Mouse (Mus musculus): ENCODE measurements around the gene Cwc27. TPM values are rescaled to one million over a fixed set of nuclear protein-coding genes. Genes with fewer than 3 reads are reported as not detected.

Gene Cwc27
- polyA plus RNA-seq, 1 experiment from 2014 or later, result 26.5 TPM

DNA sequence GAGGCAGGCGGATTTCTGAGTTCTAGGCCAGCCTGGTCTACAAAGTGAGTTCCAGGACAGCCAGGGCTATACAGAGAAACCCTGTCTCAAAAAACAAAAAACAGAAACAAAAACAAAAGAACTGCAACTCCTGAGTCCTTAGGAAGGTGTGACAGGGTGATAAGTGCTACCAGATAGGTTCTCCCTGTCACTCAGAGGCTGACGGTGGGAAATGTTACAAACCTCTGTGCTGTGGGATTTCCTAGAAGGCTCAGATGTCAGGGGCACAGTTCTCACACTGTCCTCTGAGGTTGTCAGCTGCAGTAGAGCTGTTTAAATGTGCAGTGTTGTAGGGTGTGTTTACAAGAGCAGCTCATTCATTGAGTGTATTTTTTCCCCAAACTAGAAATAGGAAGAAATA, 8.5 kb upstream of the Cwc27 start:
- Histone ChIP-seq H3K36me3 (ENCODE audit: control insufficient read depth, insufficient read depth, low read length) (peaks cover 19% of the 10 kb centered on the region), H3K4me2 (ENCODE audit: low read length) (no peak overlapping the region)

DNA sequence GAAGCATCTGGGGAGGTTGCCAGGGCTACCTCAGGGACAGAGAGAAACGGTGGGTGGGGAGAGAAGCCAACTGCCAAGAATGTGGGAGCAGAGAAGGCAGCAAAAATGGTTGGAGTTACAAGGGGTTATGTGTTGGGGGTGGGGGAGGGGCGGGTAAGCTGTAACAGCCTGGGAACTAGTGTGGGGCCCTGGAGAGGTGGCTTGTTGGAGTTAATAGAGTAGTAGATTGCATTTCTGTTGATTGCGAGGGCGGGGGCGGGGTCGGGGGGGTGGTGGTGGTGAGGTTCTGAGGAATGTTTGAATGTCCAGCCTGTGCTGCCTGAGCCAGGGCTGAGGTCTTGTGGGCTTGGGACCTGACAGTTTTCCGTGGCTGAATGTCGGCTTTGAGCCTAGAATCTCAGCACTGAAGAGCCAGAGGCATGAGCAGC, 5.5 kb upstream of the Cwc27 start:
- ATAC-seq (ENCODE audit: low FRiP score, low TSS enrichment), result no peak; the same call in 1 of the 2 replicates
- WGBS, result 28% methylated on average over 8 of the region's 8 CpGs
- DNase-seq, result peak; percentile 45

More for the DNA sequence above, 8.5 kb upstream of the Cwc27 start:
- DNase-seq (no peak), ATAC-seq (ENCODE audit: low FRiP score, low TSS enrichment) (no peak)
- Histone ChIP-seq H3K9me3 (ENCODE audit: control insufficient read depth, low read length) (no peaks in the 10 kb centered on the region), H3K4me3 (replicated peaks; ENCODE audit: low read depth, low read length) (no peak overlapping the region), H3K4me1 (ENCODE audit: control insufficient read depth, insufficient read depth, low read length) (no peaks in the 10 kb centered on the region), H3K27me3 (ENCODE audit: control insufficient read depth, insufficient read depth, low read length) (no peaks in the 10 kb centered on the region), H3K27ac (replicated peaks; ENCODE audit: low read depth, low read length) (no peak overlapping the region), H3K9ac (replicated peaks; ENCODE audit: low read length) (no peak overlapping the region)
- 88% methylated on average over 2 of the region's 2 CpGs for WGBS

DNA sequence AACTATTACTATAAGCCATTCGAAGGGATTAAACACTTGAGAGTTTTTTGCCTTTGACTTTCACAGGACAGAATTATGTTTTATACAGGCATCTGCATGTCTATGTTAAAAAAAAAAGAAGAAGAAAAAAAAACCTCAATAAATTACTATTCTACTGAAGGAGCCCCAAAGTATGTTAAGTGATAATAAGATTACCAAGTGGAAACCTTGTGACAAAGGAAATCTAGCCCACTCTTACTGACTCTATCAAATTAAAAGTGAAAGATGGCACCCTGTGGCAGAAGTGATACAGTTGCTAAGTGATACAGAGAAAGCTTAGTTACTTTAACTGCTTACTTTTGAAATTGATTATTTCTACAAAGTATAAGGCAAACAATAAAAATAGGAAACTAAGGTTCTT, 5.0 kb upstream of the Cwc27 start:
- DNase-seq, result no peak
- peaks cover 9% of the 10 kb centered on the region for H3K4me1 ChIP-seq (ENCODE audit: control insufficient read depth, insufficient read depth, low read length)
- 91% methylated on average over 1 of the region's 1 CpGs for WGBS
- H3K9ac ChIP-seq (replicated peaks; ENCODE audit: low read length), result no peak overlapping the region
- no peak overlapping the region for H3K4me2 ChIP-seq (ENCODE audit: low read length)
- H3K27me3 ChIP-seq (ENCODE audit: control insufficient read depth, insufficient read depth, low read length), result no peaks in the 10 kb centered on the region
- H3K4me3 ChIP-seq (replicated peaks; ENCODE audit: low read depth, low read length), result no peak overlapping the region
- H3K9me3 ChIP-seq (ENCODE audit: control insufficient read depth, low read length), result no peaks in the 10 kb centered on the region
- peaks cover 5% of the 10 kb centered on the region for H3K36me3 ChIP-seq (ENCODE audit: control insufficient read depth, insufficient read depth, low read length)
- ATAC-seq (ENCODE audit: low FRiP score, low TSS enrichment), result no peak
- H3K27ac ChIP-seq (replicated peaks; ENCODE audit: low read depth, low read length), result no peak overlapping the region

More for the DNA sequence above, 5.5 kb upstream of the Cwc27 start:
- H3K4me2 ChIP-seq (ENCODE audit: low read length), result no peak overlapping the region
- no peak overlapping the region for H3K4me3 ChIP-seq (replicated peaks; ENCODE audit: low read depth, low read length)
- H3K27ac ChIP-seq (replicated peaks; ENCODE audit: low read depth, low read length), result no peak overlapping the region
- H3K9ac ChIP-seq (replicated peaks; ENCODE audit: low read length), result no peak overlapping the region
- H3K4me1 ChIP-seq (ENCODE audit: control insufficient read depth, insufficient read depth, low read length), result peaks cover 9% of the 10 kb centered on the region
- no peaks in the 10 kb centered on the region for H3K9me3 ChIP-seq (ENCODE audit: control insufficient read depth, low read length)
- H3K27me3 ChIP-seq (ENCODE audit: control insufficient read depth, insufficient read depth, low read length), result no peaks in the 10 kb centered on the region
- H3K36me3 ChIP-seq (ENCODE audit: control insufficient read depth, insufficient read depth, low read length), result peaks cover 10% of the 10 kb centered on the region

DNA sequence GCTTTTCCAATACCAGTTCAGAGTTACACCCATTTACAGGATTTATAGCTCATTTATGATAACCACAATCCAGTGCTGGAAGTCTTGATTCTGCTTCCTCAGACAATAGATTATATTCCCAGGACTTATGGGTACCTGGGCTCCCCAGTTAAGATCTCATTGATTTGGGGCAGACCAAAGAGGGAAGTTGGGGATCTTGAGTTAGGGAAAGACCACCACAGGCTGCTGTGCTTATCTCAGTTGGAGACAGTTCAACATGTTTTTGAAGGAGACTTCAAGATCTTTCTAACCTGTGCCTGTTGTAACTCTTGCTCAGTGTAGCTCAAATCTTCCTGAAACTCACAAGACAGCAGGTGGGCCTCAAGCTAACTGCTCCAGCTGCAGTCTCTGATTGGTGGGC, 4.2 kb upstream of the Cwc27 start:
- no peak overlapping the region for H3K4me2 ChIP-seq (ENCODE audit: low read length)
- H3K27ac ChIP-seq (replicated peaks; ENCODE audit: low read depth, low read length), result no peak overlapping the region
- DNase-seq (no peak), ATAC-seq (ENCODE audit: low FRiP score, low TSS enrichment) (no peak)
- H3K9me3 ChIP-seq (ENCODE audit: control insufficient read depth, low read length), result no peaks in the 10 kb centered on the region
- 0 out of 2 replicates have a peak, but pooled peaks cover 4% of the 10 kb centered on the region for H3K36me3 ChIP-seq (ENCODE audit: control insufficient read depth, insufficient read depth, low read length)
- H3K4me1 ChIP-seq (ENCODE audit: control insufficient read depth, insufficient read depth, low read length), result peaks cover 9% of the 10 kb centered on the region
- no peak overlapping the region for H3K9ac ChIP-seq (replicated peaks; ENCODE audit: low read length)
- H3K4me3 ChIP-seq (replicated peaks; ENCODE audit: low read depth, low read length), result no peak overlapping the region
- no peaks in the 10 kb centered on the region for H3K27me3 ChIP-seq (ENCODE audit: control insufficient read depth, insufficient read depth, low read length)

DNA sequence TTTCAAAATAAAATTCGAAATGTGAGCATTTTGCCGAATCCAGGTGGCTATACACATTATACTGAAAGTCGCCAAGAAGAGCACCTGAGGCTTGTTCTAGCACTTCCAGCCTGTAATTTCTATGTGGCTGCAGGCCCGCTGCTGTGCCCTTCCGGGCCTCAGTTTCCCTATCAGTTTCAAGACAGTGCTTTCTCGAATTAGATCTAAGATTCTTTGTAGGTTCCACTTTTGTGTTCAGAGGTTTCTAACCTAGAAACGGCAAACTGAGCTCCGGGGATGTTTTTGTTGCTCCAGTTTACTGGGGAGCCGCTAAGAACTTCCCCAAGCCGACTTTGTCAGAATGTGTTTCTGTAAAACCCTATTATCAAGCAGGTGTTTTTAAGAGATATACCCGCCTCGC, 754 bp upstream of the Cwc27 start:
- H3K4me1 ChIP-seq (ENCODE audit: control insufficient read depth, insufficient read depth, low read length), result peaks cover 16% of the 10 kb centered on the region
- H3K9ac ChIP-seq (replicated peaks; ENCODE audit: low read length), result peak overlapping the region; percentile 85
- ATAC-seq (ENCODE audit: low FRiP score, low TSS enrichment) (no peak), DNase-seq (no peak)
- H3K27ac ChIP-seq (replicated peaks; ENCODE audit: low read depth, low read length), result no peak overlapping the region
- 0 out of 2 replicates have a peak, but pooled peaks cover 4% of the 10 kb centered on the region for H3K36me3 ChIP-seq (ENCODE audit: control insufficient read depth, insufficient read depth, low read length)
- H3K4me3 ChIP-seq (replicated peaks; ENCODE audit: low read depth, low read length), result peak overlapping the region; percentile 81
- H3K27me3 ChIP-seq (ENCODE audit: control insufficient read depth, insufficient read depth, low read length), result no peaks in the 10 kb centered on the region
- 53% methylated on average over 12 of the region's 12 CpGs for WGBS
- no peaks in the 10 kb centered on the region for H3K9me3 ChIP-seq (ENCODE audit: control insufficient read depth, low read length)
- H3K4me2 ChIP-seq (ENCODE audit: low read length), result peak overlapping the region; percentile 76

- 0 out of 2 replicates have a peak, but pooled peaks cover 4% of the 10 kb centered on the region for H3K36me3 ChIP-seq (ENCODE audit: control insufficient read depth, insufficient read depth, low read length)
- H3K27ac ChIP-seq (replicated peaks; ENCODE audit: low read depth, low read length), result peak overlapping the region; percentile 81; the same call in 1 of the 2 replicates
- H3K27me3 ChIP-seq (ENCODE audit: control insufficient read depth, insufficient read depth, low read length), result no peaks in the 10 kb centered on the region
- H3K9ac ChIP-seq (replicated peaks; ENCODE audit: low read length), result peak overlapping the region; percentile 85
- no peaks in the 10 kb centered on the region for H3K9me3 ChIP-seq (ENCODE audit: control insufficient read depth, low read length)
- peak overlapping the region; percentile 76 for H3K4me2 ChIP-seq (ENCODE audit: low read length)
- WGBS, result 12% methylated on average over 8 of the region's 8 CpGs
- peak overlapping the region; percentile 81 for H3K4me3 ChIP-seq (replicated peaks; ENCODE audit: low read depth, low read length)
- ATAC-seq (ENCODE audit: low FRiP score, low TSS enrichment), result peak; percentile 10; the same call in 1 of the 2 replicates
- peak; percentile 54 for DNase-seq
- peaks cover 16% of the 10 kb centered on the region for H3K4me1 ChIP-seq (ENCODE audit: control insufficient read depth, insufficient read depth, low read length)
Measured at GRCm38 (mm10) chr13:104816270-104816634, 690 bp downstream of the Cwc27 start.

DNA sequence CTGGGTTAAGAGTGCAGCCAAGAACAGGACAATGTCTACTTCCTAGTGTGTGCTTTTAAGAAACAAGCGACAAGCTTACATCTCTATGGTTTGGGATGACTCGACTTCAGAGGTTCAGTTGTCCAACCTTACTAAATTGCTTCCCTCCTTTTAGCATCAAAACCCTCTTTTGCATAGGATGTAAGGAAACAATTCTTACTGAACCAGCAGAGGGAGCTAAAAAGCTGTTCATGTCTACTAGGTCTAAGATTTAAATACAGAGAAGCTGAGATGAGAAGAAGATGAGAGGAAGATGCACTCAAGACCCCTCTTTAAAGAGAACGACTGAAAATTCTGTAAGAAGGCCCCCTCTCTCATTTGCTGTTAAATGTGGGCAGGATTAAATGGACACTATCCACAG, 11.3 kb downstream of the Cwc27 start:
- Histone ChIP-seq H3K4me1 (ENCODE audit: control insufficient read depth, insufficient read depth, low read length) (no peaks in the 10 kb centered on the region), H3K9ac (replicated peaks; ENCODE audit: low read length) (no peak overlapping the region), H3K36me3 (ENCODE audit: control insufficient read depth, insufficient read depth, low read length) (peaks cover 43% of the 10 kb centered on the region), H3K27me3 (ENCODE audit: control insufficient read depth, insufficient read depth, low read length) (no peaks in the 10 kb centered on the region), H3K4me2 (ENCODE audit: low read length) (no peak overlapping the region), H3K9me3 (ENCODE audit: control insufficient read depth, low read length) (no peaks in the 10 kb centered on the region), H3K27ac (replicated peaks; ENCODE audit: low read depth, low read length) (no peak overlapping the region), H3K4me3 (replicated peaks; ENCODE audit: low read depth, low read length) (no peak overlapping the region)
- 56% methylated on average over 3 of the region's 3 CpGs for WGBS
- DNase-seq (peak; percentile 88), ATAC-seq (ENCODE audit: low FRiP score, low TSS enrichment) (no peak)

DNA sequence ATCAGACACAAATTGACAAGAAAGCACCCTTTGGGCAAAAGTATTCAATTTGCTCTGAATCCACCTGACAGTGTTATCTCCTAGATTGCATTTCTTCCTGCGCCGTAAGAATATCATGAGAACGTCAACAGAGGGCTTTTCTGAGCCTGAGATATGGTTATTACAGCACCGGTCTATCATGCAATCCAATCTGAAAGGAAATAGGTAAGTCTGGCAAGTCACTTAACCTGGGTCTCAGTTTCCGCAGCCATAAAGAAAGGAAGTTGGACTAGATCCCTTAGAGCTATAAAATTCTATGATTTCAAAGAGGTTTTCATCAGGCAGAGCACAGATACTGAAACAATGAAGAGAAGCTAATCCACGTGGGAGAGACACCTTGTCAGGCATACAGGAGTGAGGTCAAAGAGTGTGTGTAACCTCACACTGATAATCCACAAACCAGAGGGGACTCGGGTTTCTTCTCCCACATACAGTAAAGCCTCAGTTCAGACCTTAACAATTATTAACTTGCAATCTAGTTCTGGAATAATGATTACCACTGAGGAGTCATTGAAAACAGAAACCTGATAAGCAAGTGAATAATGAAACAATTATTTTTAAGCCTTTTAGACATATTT, 17.3 kb downstream of the Cwc27 start:
- H3K9me3 ChIP-seq (ENCODE audit: control insufficient read depth, low read length), result no peaks in the 10 kb centered on the region
- no peak for DNase-seq
- H3K27ac ChIP-seq (replicated peaks; ENCODE audit: low read depth, low read length), result no peak overlapping the region
- H3K4me2 ChIP-seq (ENCODE audit: low read length), result no peak overlapping the region
- H3K36me3 ChIP-seq (ENCODE audit: control insufficient read depth, insufficient read depth, low read length), result peaks cover 46% of the 10 kb centered on the region
- H3K4me3 ChIP-seq (replicated peaks; ENCODE audit: low read depth, low read length), result no peak overlapping the region
- no peaks in the 10 kb centered on the region for H3K27me3 ChIP-seq (ENCODE audit: control insufficient read depth, insufficient read depth, low read length)
- no peak for ATAC-seq (ENCODE audit: low FRiP score, low TSS enrichment)
- WGBS, result 91% methylated on average over 7 of the region's 7 CpGs
- H3K4me1 ChIP-seq (ENCODE audit: control insufficient read depth, insufficient read depth, low read length), result no peaks in the 10 kb centered on the region
- H3K9ac ChIP-seq (replicated peaks; ENCODE audit: low read length), result no peak overlapping the region

DNA sequence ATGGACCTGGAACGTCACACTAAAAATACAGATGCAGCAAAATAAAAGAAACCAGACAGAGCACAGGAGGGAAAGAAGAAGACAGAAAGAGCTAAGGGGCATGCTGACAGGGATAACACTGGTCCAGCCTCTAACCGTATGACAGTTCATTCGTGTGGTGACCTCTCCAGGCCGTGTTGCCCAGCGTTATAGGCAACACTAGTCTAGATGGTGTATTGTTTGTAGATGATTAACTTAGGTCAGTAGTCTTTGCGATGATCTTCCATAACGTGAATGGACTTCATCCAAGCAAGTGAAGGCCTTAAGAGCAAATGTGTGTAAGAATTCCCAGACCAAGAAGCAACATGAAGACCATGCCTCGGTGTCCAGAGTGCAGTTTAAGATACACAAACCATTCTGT, 17.9 kb downstream of the Cwc27 start:
- peaks cover 43% of the 10 kb centered on the region for H3K36me3 ChIP-seq (ENCODE audit: control insufficient read depth, insufficient read depth, low read length)
- no peak overlapping the region for H3K27ac ChIP-seq (replicated peaks; ENCODE audit: low read depth, low read length)
- no peak for ATAC-seq (ENCODE audit: low FRiP score, low TSS enrichment)
- no peak overlapping the region for H3K9ac ChIP-seq (replicated peaks; ENCODE audit: low read length)
- no peak overlapping the region for H3K4me2 ChIP-seq (ENCODE audit: low read length)
- H3K4me3 ChIP-seq (replicated peaks; ENCODE audit: low read depth, low read length), result no peak overlapping the region
- no peaks in the 10 kb centered on the region for H3K27me3 ChIP-seq (ENCODE audit: control insufficient read depth, insufficient read depth, low read length)
- 96% methylated on average over 8 of the region's 8 CpGs for WGBS
- no peaks in the 10 kb centered on the region for H3K9me3 ChIP-seq (ENCODE audit: control insufficient read depth, low read length)
- H3K4me1 ChIP-seq (ENCODE audit: control insufficient read depth, insufficient read depth, low read length), result no peaks in the 10 kb centered on the region
- no peak for DNase-seq

Measured in midbrain, embryonic 14.5 days (tissue).